Mouse (Mus musculus) liver, embryonic 11.5 days (tissue): ENCODE measurements around the gene Il18. TPM values are rescaled to one million over a fixed set of nuclear protein-coding genes. Genes with fewer than 3 reads are reported as not detected.

Experiments used
- ATAC-seq: fragments of 200-750 bp; cut with Nextera tagmentation; replicated peaks from 2 replicates; pipeline ENCODE4 v1.8.0; 2017; ENCODE audit warnings: moderate number of reproducible peaks, mild to moderate bottlenecking, moderate TSS enrichment, moderate library complexity; ENCODE audit not compliant: low FRiP score
- DNase-seq: peaks from one replicate; pipeline ENCODE4 v3.0.0-alpha.2; 2017; ENCODE audit warnings: low spot score
- H3K27ac ChIP-seq: fragments of 300-500 bp; sonication (generic); 2 replicates; pipeline ENCODE4 v1.5.1; 2014; ENCODE audit warnings: mild to moderate bottlenecking, low read depth, low read length, control low read depth
- H3K27me3 ChIP-seq: fragments of 300-500 bp; sonication (generic); replicated peaks from 2 replicates; pipeline ENCODE4 v1.6.1; 2014; ENCODE audit warnings: low read length, mixed read lengths; ENCODE audit not compliant: control insufficient read depth, insufficient read depth
- H3K36me3 ChIP-seq: fragments of 300-500 bp; sonication (generic); 2 replicates; pipeline ENCODE4 v1.6.1; 2014; ENCODE audit warnings: mild to moderate bottlenecking, low read length, moderate library complexity, mixed read lengths; ENCODE audit not compliant: control insufficient read depth, insufficient read depth
- H3K4me1 ChIP-seq: fragments of 300-500 bp; sonication (generic); replicated peaks from 2 replicates; pipeline ENCODE4 v1.6.1; 2014; ENCODE audit warnings: low read length, mixed read lengths; ENCODE audit not compliant: control insufficient read depth, insufficient read depth
- H3K4me2 ChIP-seq: fragments of 300-500 bp; sonication (generic); 2 replicates; pipeline ENCODE4 v1.6.1; 2014; ENCODE audit warnings: mild to moderate bottlenecking, control low read depth, moderate library complexity
- H3K4me3 ChIP-seq: fragments of 300-500 bp; sonication (generic); 2 replicates; pipeline ENCODE4 v1.5.1; 2014; ENCODE audit warnings: low read depth, low read length, control low read depth
- H3K9ac ChIP-seq: fragments of 300-500 bp; sonication (generic); 2 replicates; pipeline ENCODE4 v1.6.1; 2014; ENCODE audit warnings: low read depth, low read length, control low read depth
- H3K9me3 ChIP-seq: fragments of 300-500 bp; sonication (generic); 2 replicates; pipeline ENCODE4 v1.6.1; 2016; ENCODE audit warnings: low read length, inconsistent platforms, mixed read lengths; ENCODE audit not compliant: control insufficient read depth
- WGBS: fragments of 180-500 bp; shearing (Covaris S2); extraction: QIAGEN DNeasy Blood & Tissue Kit; methylation state at CpG from one replicate; pipeline ENCODE4 v1.1.7; 2014; 5-methylcytosine and 5-hydroxymethylcytosine counted together
- polyA plus RNA-seq: library from polyadenylated mRNA; unstranded; fragments of >200 nt; fragmentation: Nextera tagmentation; extraction: Ambion mirVana; gene quantifications from 2 replicates; pipeline ENCODE4 v1.2.1, GENCODE M21; 2014

The Il18 gene
- polyA plus RNA-seq, 1 experiment from 2014 or later: 3.4 TPM

- ATAC-seq (no peak), DNase-seq (no peak)
- 72% methylated on average over 7 of the region's 7 CpGs for WGBS
- H3K27me3 ChIP-seq: no peaks in the 10 kb centered on the region
- no peaks in the 10 kb centered on the region for H3K4me1 ChIP-seq
- no peak overlapping the region for H3K9ac ChIP-seq
- no peak overlapping the region for H3K4me3 ChIP-seq
- no peaks in the 10 kb centered on the region for H3K9me3 ChIP-seq
- no peak overlapping the region for H3K27ac ChIP-seq
- H3K4me2 ChIP-seq: no peak overlapping the region
- H3K36me3 ChIP-seq: no peaks in the 10 kb centered on the region
Observed at GRCm38 (mm10) chr9:50565173-50565572, 10.5 kb downstream of the Il18 start.

- no peak for DNase-seq
- Histone ChIP-seq H3K9me3 (no peaks in the 10 kb centered on the region), H3K4me3 (no peak overlapping the region), H3K4me2 (no peak overlapping the region), H3K9ac (no peak overlapping the region), H3K27me3 (no peaks in the 10 kb centered on the region), H3K36me3 (no peaks in the 10 kb centered on the region), H3K4me1 (no peaks in the 10 kb centered on the region), H3K27ac (no peak overlapping the region)
- 38% methylated on average over 4 of the region's 4 CpGs for WGBS
- no peak for ATAC-seq
Observed at GRCm38 (mm10) chr9:50565940-50566339, 11.3 kb downstream of the Il18 start.

- 75% methylated on average over 4 of the region's 4 CpGs for WGBS
- H3K4me3 ChIP-seq: no peak overlapping the region
- H3K4me1 ChIP-seq: no peaks in the 10 kb centered on the region
- no peak for ATAC-seq
- H3K27ac ChIP-seq: no peak overlapping the region
- DNase-seq: no peak
- no peak overlapping the region for H3K9ac ChIP-seq
- H3K4me2 ChIP-seq: no peak overlapping the region
- no peaks in the 10 kb centered on the region for H3K27me3 ChIP-seq
- H3K9me3 ChIP-seq: no peaks in the 10 kb centered on the region
- H3K36me3 ChIP-seq: no peaks in the 10 kb centered on the region
Observed at GRCm38 (mm10) chr9:50567372-50567771, 12.7 kb downstream of the Il18 start.

GRCm38 (mm10) chr9:50567881-50568280 is 13.3 kb downstream of the Il18 start:
- no peak for DNase-seq
- Histone ChIP-seq H3K9me3 (no peaks in the 10 kb centered on the region), H3K27ac (no peak overlapping the region), H3K4me2 (no peak overlapping the region), H3K27me3 (no peaks in the 10 kb centered on the region), H3K4me1 (no peaks in the 10 kb centered on the region), H3K36me3 (no peaks in the 10 kb centered on the region), H3K9ac (no peak overlapping the region), H3K4me3 (no peak overlapping the region)
- 82% methylated on average over 2 of the region's 2 CpGs for WGBS
- ATAC-seq: no peak

GRCm38 (mm10) chr9:50569599-50570525 is 15.2 kb downstream of the Il18 start:
- 71% methylated on average over 10 of the region's 10 CpGs for WGBS

GRCm38 (mm10) chr9:50580370-50580769 is 25.7 kb downstream of the Il18 start:
- 38% methylated on average over 4 of the region's 4 CpGs for WGBS
- H3K4me2 ChIP-seq: no peak overlapping the region

More at GRCm38 (mm10) chr9:50569599-50570525, 15.2 kb downstream of the Il18 start:
- Histone ChIP-seq H3K4me1 (no peaks in the 10 kb centered on the region), H3K4me3 (no peak overlapping the region), H3K27me3 (no peaks in the 10 kb centered on the region), H3K9me3 (no peaks in the 10 kb centered on the region), H3K4me2 (no peak overlapping the region), H3K36me3 (no peaks in the 10 kb centered on the region), H3K9ac (no peak overlapping the region), H3K27ac (no peak overlapping the region)
- ATAC-seq (no peak), DNase-seq (no peak)

GRCm38 (mm10) chr9:50585145-50585818 is 30.7 kb downstream of the Il18 start:
- Histone ChIP-seq H3K36me3 (no peaks in the 10 kb centered on the region), H3K4me2 (no peak overlapping the region), H3K27ac (no peak overlapping the region), H3K9ac (no peak overlapping the region), H3K27me3 (no peaks in the 10 kb centered on the region), H3K9me3 (no peaks in the 10 kb centered on the region), H3K4me1 (no peaks in the 10 kb centered on the region), H3K4me3 (no peak overlapping the region)
- ATAC-seq: no peak
- WGBS: 79% methylated on average over 6 of the region's 6 CpGs
- no peak for DNase-seq

More at GRCm38 (mm10) chr9:50580370-50580769, 25.7 kb downstream of the Il18 start:
- Histone ChIP-seq H3K9me3 (no peaks in the 10 kb centered on the region), H3K4me3 (no peak overlapping the region), H3K27ac (no peak overlapping the region), H3K27me3 (no peaks in the 10 kb centered on the region), H3K9ac (no peak overlapping the region), H3K36me3 (no peaks in the 10 kb centered on the region), H3K4me1 (no peaks in the 10 kb centered on the region)
- no peak for DNase-seq
- no peak for ATAC-seq

- Histone ChIP-seq H3K4me1 (no peaks in the 10 kb centered on the region), H3K9ac (no peak overlapping the region), H3K4me3 (no peak overlapping the region), H3K27me3 (no peaks in the 10 kb centered on the region), H3K4me2 (no peak overlapping the region), H3K27ac (no peak overlapping the region), H3K9me3 (no peaks in the 10 kb centered on the region), H3K36me3 (no peaks in the 10 kb centered on the region)
- DNase-seq: no peak
- no peak for ATAC-seq
- WGBS: 68% methylated on average over 4 of the region's 4 CpGs
Observed at GRCm38 (mm10) chr9:50586955-50587354, 32.3 kb downstream of the Il18 start.
